Mouse (Mus musculus) midbrain, embryonic 16.5 days (tissue): Measurements from ENCODE around the gene Nr4a1. TPM values are rescaled to one million over a fixed set of nuclear protein-coding genes. Genes with fewer than 3 reads are reported as not detected.

ENCODE experiments used
- ATAC-seq: fragments of 200-750 bp; cut with Nextera tagmentation; 2 replicates; pipeline ENCODE4 v1.8.0; 2017; ENCODE audit warnings: moderate TSS enrichment
- H3K27ac ChIP-seq: fragments of 300-500 bp; sonication (generic); 2 replicates; pipeline ENCODE4 v1.5.1; 2014; ENCODE audit warnings: mild to moderate bottlenecking, low read length, mixed read lengths
- H3K27me3 ChIP-seq: fragments of 300-500 bp; sonication (generic); 2 replicates; pipeline ENCODE4 v1.6.1; 2014; ENCODE audit warnings: low read depth, low read length, mixed read lengths; ENCODE audit not compliant: control insufficient read depth, insufficient read depth
- H3K36me3 ChIP-seq: fragments of 300-500 bp; sonication (generic); 2 replicates; pipeline ENCODE4 v1.6.1; 2014; ENCODE audit warnings: mild to moderate bottlenecking, low read length, moderate library complexity, mixed read lengths; ENCODE audit not compliant: control insufficient read depth, insufficient read depth
- H3K4me1 ChIP-seq: fragments of 300-500 bp; sonication (generic); 2 replicates; pipeline ENCODE4 v1.6.1; 2014; ENCODE audit warnings: mild to moderate bottlenecking, low read length, mixed read lengths; ENCODE audit not compliant: control insufficient read depth, insufficient read depth
- H3K4me2 ChIP-seq: fragments of 300-500 bp; sonication (generic); 2 replicates; pipeline ENCODE4 v1.6.1; 2014; ENCODE audit warnings: mild to moderate bottlenecking, low read length, mixed read lengths
- H3K4me3 ChIP-seq: fragments of 300-500 bp; sonication (generic); 2 replicates; pipeline ENCODE4 v1.5.1; 2014; ENCODE audit warnings: low read depth, mild to moderate bottlenecking, low read length, moderate library complexity, mixed read lengths
- H3K9ac ChIP-seq: fragments of 300-500 bp; sonication (generic); 2 replicates; pipeline ENCODE4 v1.6.1; 2014; ENCODE audit warnings: low read depth, low read length, mixed read lengths
- H3K9me3 ChIP-seq: fragments of 300-500 bp; sonication (generic); replicated peaks from 2 replicates; pipeline ENCODE4 v1.6.1; 2014; ENCODE audit warnings: mild to moderate bottlenecking, low read length, mixed read lengths; ENCODE audit not compliant: control insufficient read depth, poor library complexity, severe bottlenecking
- WGBS: fragments of 180-500 bp; shearing (Covaris S2); extraction: QIAGEN DNeasy Blood & Tissue Kit; methylation state at CpG from one replicate; pipeline ENCODE4 v1.1.7; 2014; 5-methylcytosine and 5-hydroxymethylcytosine counted together
- polyA plus RNA-seq: library from polyadenylated mRNA; unstranded; fragments of >200 nt; fragmentation: Nextera tagmentation; extraction: Ambion mirVana; gene quantifications from 2 replicates; pipeline ENCODE4 v1.2.1, GENCODE M21; 2015

Gene Nr4a1
- polyA plus RNA-seq, 1 experiment from 2014 or later: 6.4 TPM

GRCm38 (mm10) chr15:101258420-101258819 is 4.4 kb downstream of the Nr4a1 start:
- 91% methylated on average over 11 of the region's 11 CpGs for WGBS

GRCm38 (mm10) chr15:101259922-101260321 is 5.9 kb downstream of the Nr4a1 start:
- H3K36me3 ChIP-seq: no peaks in the 10 kb centered on the region
- WGBS: 92% methylated on average over 3 of the region's 3 CpGs

More at GRCm38 (mm10) chr15:101258420-101258819, 4.4 kb downstream of the Nr4a1 start:
- ATAC-seq: no peak
- Histone ChIP-seq H3K9me3 (no peaks in the 10 kb centered on the region), H3K36me3 (no peaks in the 10 kb centered on the region), H3K27ac (no peak overlapping the region), H3K4me3 (no peak overlapping the region), H3K4me1 (peaks cover 3% of the 10 kb centered on the region; the same call in 1 of the 2 replicates), H3K4me2 (no peak overlapping the region), H3K27me3 (no peaks in the 10 kb centered on the region), H3K9ac (no peak overlapping the region)

GRCm38 (mm10) chr15:101260387-101260786 is 6.3 kb downstream of the Nr4a1 start:
- no peak for ATAC-seq
- no peaks in the 10 kb centered on the region for H3K36me3 ChIP-seq
- peaks cover 7% of the 10 kb centered on the region for H3K27me3 ChIP-seq
- H3K4me1 ChIP-seq: no peaks in the 10 kb centered on the region; the same call in 1 of the 2 replicates
- H3K27ac ChIP-seq: no peak overlapping the region
- no peak overlapping the region for H3K4me3 ChIP-seq
- H3K4me2 ChIP-seq: no peak overlapping the region
- 74% methylated on average over 10 of the region's 10 CpGs for WGBS
- H3K9ac ChIP-seq: no peak overlapping the region
- no peaks in the 10 kb centered on the region for H3K9me3 ChIP-seq

More at GRCm38 (mm10) chr15:101259922-101260321, 5.9 kb downstream of the Nr4a1 start:
- Histone ChIP-seq H3K9me3 (no peaks in the 10 kb centered on the region), H3K4me1 (no peaks in the 10 kb centered on the region), H3K4me2 (no peak overlapping the region), H3K27me3 (peaks cover 3% of the 10 kb centered on the region; the same call in 1 of the 2 replicates), H3K4me3 (no peak overlapping the region), H3K27ac (no peak overlapping the region), H3K9ac (no peak overlapping the region)
- ATAC-seq: no peak

GRCm38 (mm10) chr15:101260874-101261622 is 7.0 kb downstream of the Nr4a1 start:
- Histone ChIP-seq H3K4me3 (no peak overlapping the region), H3K9me3 (no peaks in the 10 kb centered on the region), H3K9ac (no peak overlapping the region), H3K4me1 (peaks cover 6% of the 10 kb centered on the region), H3K36me3 (no peaks in the 10 kb centered on the region), H3K4me2 (no peak overlapping the region), H3K27ac (0 out of 2 replicates have a peak overlapping the region, but pooled peaks have one; percentile 33), H3K27me3 (peaks cover 11% of the 10 kb centered on the region)
- 69% methylated on average over 13 of the region's 13 CpGs for WGBS
- ATAC-seq: no peak

GRCm38 (mm10) chr15:101262502-101262901 is 8.4 kb downstream of the Nr4a1 start:
- H3K4me1 ChIP-seq: peaks cover 13% of the 10 kb centered on the region
- H3K36me3 ChIP-seq: no peaks in the 10 kb centered on the region
- WGBS: 78% methylated on average over 5 of the region's 5 CpGs
- no peak overlapping the region for H3K9ac ChIP-seq
- H3K9me3 ChIP-seq: no peaks in the 10 kb centered on the region
- peaks cover 13% of the 10 kb centered on the region for H3K27me3 ChIP-seq
- no peak for ATAC-seq
- H3K4me2 ChIP-seq: no peak overlapping the region
- no peak overlapping the region for H3K4me3 ChIP-seq
- H3K27ac ChIP-seq: no peak overlapping the region

GRCm38 (mm10) chr15:101266132-101266963 is 12.3 kb downstream of the Nr4a1 start:
- Histone ChIP-seq H3K4me1 (peaks cover 13% of the 10 kb centered on the region), H3K27me3 (peaks cover 16% of the 10 kb centered on the region), H3K9ac (peak overlapping the region; percentile 59), H3K36me3 (peaks cover 4% of the 10 kb centered on the region; the same call in 1 of the 2 replicates), H3K27ac (no peak overlapping the region), H3K4me2 (peak overlapping the region; percentile 90), H3K9me3 (no peaks in the 10 kb centered on the region), H3K4me3 (peak overlapping the region; percentile 52)
- peak; percentile 76 for ATAC-seq
- under 1% methylated on average over 50 of the region's 57 CpGs for WGBS

- Histone ChIP-seq H3K27me3 (peaks cover 16% of the 10 kb centered on the region), H3K4me2 (peak overlapping the region; percentile 90), H3K4me1 (peaks cover 13% of the 10 kb centered on the region), H3K27ac (no peak overlapping the region), H3K4me3 (peak overlapping the region; percentile 52), H3K36me3 (peaks cover 6% of the 10 kb centered on the region; the same call in 1 of the 2 replicates), H3K9me3 (no peaks in the 10 kb centered on the region), H3K9ac (peak overlapping the region; percentile 59)
- 5% methylated on average over 25 of the region's 25 CpGs for WGBS
- peak; percentile 6; the same call in 1 of the 2 replicates for ATAC-seq
These were observed 13.3 kb downstream of the Nr4a1 start for GRCm38 (mm10) chr15:101267053-101268032.

GRCm38 (mm10) chr15:101270101-101270820 is 16.2 kb downstream of the Nr4a1 start:
- WGBS: 91% methylated on average over 29 of the region's 29 CpGs
- no peak overlapping the region for H3K9ac ChIP-seq
- H3K36me3 ChIP-seq: peaks cover 6% of the 10 kb centered on the region; the same call in 1 of the 2 replicates
- H3K27me3 ChIP-seq: peaks cover 10% of the 10 kb centered on the region
- H3K9me3 ChIP-seq: no peaks in the 10 kb centered on the region
- H3K4me3 ChIP-seq: no peak overlapping the region
- no peak for ATAC-seq
- H3K4me2 ChIP-seq: no peak overlapping the region
- peaks cover 13% of the 10 kb centered on the region for H3K4me1 ChIP-seq
- no peak overlapping the region for H3K27ac ChIP-seq
